Mouse (Mus musculus): ENCODE measurements around the gene Spns1. TPM values are rescaled to one million over a fixed set of nuclear protein-coding genes. Genes with fewer than 3 reads are reported as not detected.
A peak's percentile ranks its signal among the peaks of the same experiment; 100 is the strongest.

The Spns1 gene
- total and polyA plus RNA-seq, 2 experiments from 2014 or later: 88.9 to 119 TPM

DNA sequence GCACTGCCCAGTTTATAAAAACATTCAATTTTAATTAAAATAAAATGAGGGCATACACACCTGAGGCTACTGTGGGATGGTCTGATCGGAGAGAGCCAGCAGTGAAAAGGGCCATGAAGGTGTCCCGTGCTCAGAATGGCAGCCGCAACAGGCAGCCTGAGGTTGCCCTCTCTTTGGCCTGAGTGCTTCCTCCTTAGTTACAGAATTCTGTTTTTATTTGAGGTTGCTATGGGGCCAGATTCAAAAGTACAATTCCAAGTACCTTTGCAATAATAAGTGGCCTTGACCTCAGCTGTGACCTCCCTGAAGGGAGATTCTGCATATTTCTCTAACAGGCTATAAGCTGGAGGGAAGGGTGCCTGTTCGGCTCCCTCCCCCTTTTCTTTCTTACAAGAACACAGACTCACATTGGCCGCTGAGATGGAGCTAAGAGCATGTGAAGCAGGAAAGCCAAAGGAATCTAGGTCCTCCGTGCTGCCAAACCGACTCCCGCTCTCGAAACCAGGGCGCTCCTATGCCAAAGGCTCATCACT lies 25.8 kb downstream of the Spns1 start:
- ATAC-seq (ENCODE audit: low FRiP score) (no peak; the same call in 1 of the 2 replicates), DNase-seq (ENCODE audit: low spot score) (peak; percentile 24)
- peaks cover 16% of the 10 kb centered on the region; the same call in 1 of the 2 replicates for H3K4me1 ChIP-seq (ENCODE audit: insufficient read depth, low read length)
- 31% methylated on average over 10 of the region's 10 CpGs for WGBS
- TF ChIP-seq CTCF (IDR thresholded peaks at IDR 0.05): no peak
- no peaks in the 10 kb centered on the region for H3K36me3 ChIP-seq (ENCODE audit: insufficient read depth, low read length)
- peak overlapping the region; percentile 22; the same call in 1 of the 2 replicates for H3K4me3 ChIP-seq (ENCODE audit: low read depth, low read length)
- peak overlapping the region; percentile 76 for H3K27ac ChIP-seq (ENCODE audit: low read depth, low read length)
- no peaks in the 10 kb centered on the region for H3K27me3 ChIP-seq (ENCODE audit: insufficient read depth, low read length)
- H3K4me2 ChIP-seq (ENCODE audit: low read depth, low read length, poor library complexity, severe bottlenecking): peak overlapping the region; percentile 35
- no peak overlapping the region; the same call in 1 of the 2 replicates for H3K9ac ChIP-seq (replicated peaks; ENCODE audit: low read length, poor library complexity, severe bottlenecking)
- no peaks in the 10 kb centered on the region for H3K9me3 ChIP-seq (ENCODE audit: low read length)

DNA sequence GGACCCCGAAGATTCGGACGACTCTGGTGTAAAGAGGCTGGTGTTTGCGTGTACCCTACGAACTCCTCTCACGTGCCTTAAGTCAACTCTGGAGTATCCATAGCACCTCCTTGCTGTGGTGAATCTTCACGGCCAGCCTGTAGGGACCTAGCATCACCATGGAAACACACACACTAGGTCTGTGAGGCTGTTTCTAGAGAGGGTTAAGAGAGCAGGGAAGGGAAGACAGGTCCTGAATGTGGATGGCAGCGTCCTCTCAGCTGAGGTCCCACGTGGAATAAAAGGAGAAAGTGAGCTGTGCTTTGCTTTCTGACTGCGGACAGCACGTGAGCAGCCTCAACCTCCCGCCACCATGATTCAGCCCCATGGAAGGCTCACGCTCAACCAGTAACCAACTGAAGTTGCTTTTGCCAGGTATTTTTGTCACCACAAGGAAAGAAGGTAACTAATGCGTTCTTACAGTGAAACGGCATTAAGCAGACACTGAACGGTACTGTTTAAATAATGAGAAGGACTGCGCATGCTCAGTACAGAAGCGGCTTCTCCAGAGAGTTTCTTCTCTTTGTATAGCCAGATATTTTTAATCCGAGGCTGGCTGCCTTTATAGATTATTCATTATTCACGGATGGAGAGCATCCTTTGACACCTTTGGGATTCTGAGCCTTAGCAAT lies 26.4 kb downstream of the Spns1 start:
- H3K27ac ChIP-seq (ENCODE audit: low read depth, low read length): peak overlapping the region; percentile 76
- no peaks in the 10 kb centered on the region for H3K9me3 ChIP-seq (ENCODE audit: low read length)
- peak; percentile 56; the same call in 1 of the 2 replicates for ATAC-seq (ENCODE audit: low FRiP score)
- peak overlapping the region; percentile 22; the same call in 1 of the 2 replicates for H3K4me3 ChIP-seq (ENCODE audit: low read depth, low read length)
- peak; percentile 51 for TF ChIP-seq CTCF (IDR thresholded peaks at IDR 0.05)
- peaks cover 11% of the 10 kb centered on the region; the same call in 1 of the 2 replicates for H3K4me1 ChIP-seq (ENCODE audit: insufficient read depth, low read length)
- H3K9ac ChIP-seq (replicated peaks; ENCODE audit: low read length, poor library complexity, severe bottlenecking): no peak overlapping the region; the same call in 1 of the 2 replicates
- H3K27me3 ChIP-seq (ENCODE audit: insufficient read depth, low read length): no peaks in the 10 kb centered on the region
- H3K4me2 ChIP-seq (ENCODE audit: low read depth, low read length, poor library complexity, severe bottlenecking): peak overlapping the region; percentile 35
- WGBS: 43% methylated on average over 20 of the region's 20 CpGs
- peak; percentile 49 for DNase-seq (ENCODE audit: low spot score)
- no peaks in the 10 kb centered on the region for H3K36me3 ChIP-seq (ENCODE audit: insufficient read depth, low read length)

DNA sequence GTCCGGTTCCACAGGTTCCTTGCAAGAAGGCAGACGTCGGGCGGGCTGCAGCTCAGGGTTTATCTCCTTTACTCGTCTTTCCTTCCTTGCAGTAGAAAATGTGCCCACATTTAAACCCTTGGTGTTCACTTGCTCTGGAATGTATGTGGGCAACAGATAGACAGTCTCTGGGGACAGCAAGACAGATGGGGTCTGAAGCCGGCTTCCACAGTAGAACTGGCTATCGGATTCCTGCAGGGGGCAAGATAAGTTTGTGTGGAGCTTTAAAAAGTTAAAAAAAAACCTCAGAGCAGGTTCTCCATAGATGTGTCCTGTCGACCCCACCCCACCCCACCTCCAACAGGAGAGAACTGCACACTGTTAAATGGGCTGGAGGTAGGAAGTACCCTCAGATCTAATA lies 29.0 kb downstream of the Spns1 start:
- no peak for ATAC-seq (ENCODE audit: low FRiP score)
- H3K27ac ChIP-seq (ENCODE audit: low read depth, low read length): no peak overlapping the region
- no peaks in the 10 kb centered on the region for H3K27me3 ChIP-seq (ENCODE audit: insufficient read depth, low read length)
- H3K9ac ChIP-seq (replicated peaks; ENCODE audit: low read length, poor library complexity, severe bottlenecking): no peak overlapping the region
- WGBS: 74% methylated on average over 8 of the region's 8 CpGs
- H3K36me3 ChIP-seq (ENCODE audit: insufficient read depth, low read length): no peaks in the 10 kb centered on the region
- no peak overlapping the region for H3K4me2 ChIP-seq (ENCODE audit: low read depth, low read length, poor library complexity, severe bottlenecking)
- H3K4me1 ChIP-seq (ENCODE audit: insufficient read depth, low read length): peaks cover 8% of the 10 kb centered on the region; the same call in 1 of the 2 replicates
- no peaks in the 10 kb centered on the region for H3K9me3 ChIP-seq (ENCODE audit: low read length)
- no peak overlapping the region for H3K4me3 ChIP-seq (ENCODE audit: low read depth, low read length)
- no peak for DNase-seq (ENCODE audit: low spot score)
- TF ChIP-seq CTCF (IDR thresholded peaks at IDR 0.05): no peak

DNA sequence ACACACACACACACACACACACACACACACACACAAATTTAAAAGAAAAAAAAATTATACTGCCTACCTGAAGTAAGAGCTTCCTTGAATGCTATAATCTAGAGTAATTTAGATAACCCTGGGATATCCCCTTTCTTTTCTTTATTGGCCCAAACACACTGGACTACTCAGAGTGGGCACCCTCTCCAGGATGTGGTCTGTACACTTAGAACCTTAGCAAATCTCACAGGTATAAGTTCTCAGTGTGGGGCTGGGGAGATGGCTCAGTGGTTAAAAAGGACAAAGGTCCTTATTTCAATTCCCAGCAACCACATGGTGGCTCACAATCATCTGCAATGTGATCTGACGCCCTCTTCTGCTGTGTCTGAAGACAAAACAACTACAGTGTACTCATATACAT lies 30.2 kb downstream of the Spns1 start:
- ATAC-seq (ENCODE audit: low FRiP score) (no peak), DNase-seq (ENCODE audit: low spot score) (no peak)
- no peak overlapping the region for H3K9ac ChIP-seq (replicated peaks; ENCODE audit: low read length, poor library complexity, severe bottlenecking)
- H3K27me3 ChIP-seq (ENCODE audit: insufficient read depth, low read length): no peaks in the 10 kb centered on the region
- H3K27ac ChIP-seq (ENCODE audit: low read depth, low read length): no peak overlapping the region
- no peaks in the 10 kb centered on the region for H3K36me3 ChIP-seq (ENCODE audit: insufficient read depth, low read length)
- H3K4me3 ChIP-seq (ENCODE audit: low read depth, low read length): no peak overlapping the region
- H3K4me1 ChIP-seq (ENCODE audit: insufficient read depth, low read length): peaks cover 8% of the 10 kb centered on the region; the same call in 1 of the 2 replicates
- 48% methylated on average over 1 of the region's 1 CpGs for WGBS
- H3K9me3 ChIP-seq (ENCODE audit: low read length): no peaks in the 10 kb centered on the region
- no peak overlapping the region for H3K4me2 ChIP-seq (ENCODE audit: low read depth, low read length, poor library complexity, severe bottlenecking)
- TF ChIP-seq CTCF (IDR thresholded peaks at IDR 0.05): no peak

DNA sequence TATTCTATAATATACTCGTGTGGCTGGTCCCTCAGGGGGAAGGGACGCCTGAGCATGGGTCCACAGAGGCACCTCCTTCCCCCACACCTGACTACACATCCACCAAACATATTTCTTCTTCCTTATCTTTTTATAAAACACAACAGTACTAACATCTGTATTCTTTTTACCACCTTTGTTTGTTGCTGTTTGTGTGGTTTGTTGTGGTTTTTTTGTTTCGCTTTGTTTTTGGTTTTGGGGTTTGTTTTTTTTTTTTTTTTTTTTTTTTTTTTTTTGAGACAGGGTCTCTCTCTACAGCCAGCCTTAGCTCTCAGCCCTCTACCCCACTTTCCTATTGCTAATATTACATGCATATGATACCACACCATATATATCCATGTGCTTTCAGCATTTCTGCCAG lies 31.3 kb downstream of the Spns1 start:
- H3K27me3 ChIP-seq (ENCODE audit: insufficient read depth, low read length): no peaks in the 10 kb centered on the region
- no peaks in the 10 kb centered on the region for H3K9me3 ChIP-seq (ENCODE audit: low read length)
- no peak for DNase-seq (ENCODE audit: low spot score)
- no peak for ATAC-seq (ENCODE audit: low FRiP score)
- no peak overlapping the region for H3K9ac ChIP-seq (replicated peaks; ENCODE audit: low read length, poor library complexity, severe bottlenecking)
- TF ChIP-seq CTCF (IDR thresholded peaks at IDR 0.05): no peak
- 47% methylated on average over 3 of the region's 3 CpGs for WGBS
- H3K27ac ChIP-seq (ENCODE audit: low read depth, low read length): no peak overlapping the region
- H3K36me3 ChIP-seq (ENCODE audit: insufficient read depth, low read length): no peaks in the 10 kb centered on the region
- H3K4me1 ChIP-seq (ENCODE audit: insufficient read depth, low read length): peaks cover 3% of the 10 kb centered on the region; the same call in 1 of the 2 replicates
- H3K4me2 ChIP-seq (ENCODE audit: low read depth, low read length, poor library complexity, severe bottlenecking): no peak overlapping the region
- no peak overlapping the region for H3K4me3 ChIP-seq (ENCODE audit: low read depth, low read length)

DNA sequence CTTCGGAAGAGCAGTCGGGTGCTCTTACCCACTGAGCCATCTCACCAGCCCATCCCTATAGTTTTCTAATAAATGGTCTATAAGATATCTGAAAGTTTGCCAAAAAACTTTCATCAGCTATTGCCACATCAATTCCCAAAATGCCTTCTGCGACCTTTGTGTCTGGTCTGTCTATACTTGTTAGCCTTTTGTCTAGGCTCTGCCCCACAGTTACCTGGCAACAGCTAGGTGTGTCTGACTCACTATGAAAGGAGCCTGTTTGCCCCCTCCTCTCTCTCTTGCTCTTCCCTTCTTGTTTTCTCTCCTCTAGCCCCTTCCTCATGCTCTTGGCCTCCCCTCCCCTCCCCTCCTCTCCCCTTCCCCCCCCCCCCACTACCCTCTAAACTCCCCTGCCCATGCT lies 31.7 kb downstream of the Spns1 start:
- H3K4me2 ChIP-seq (ENCODE audit: low read depth, low read length, poor library complexity, severe bottlenecking): no peak overlapping the region
- H3K27me3 ChIP-seq (ENCODE audit: insufficient read depth, low read length): no peaks in the 10 kb centered on the region
- no peak for TF ChIP-seq CTCF (IDR thresholded peaks at IDR 0.05)
- H3K4me1 ChIP-seq (ENCODE audit: insufficient read depth, low read length): no peaks in the 10 kb centered on the region; the same call in 1 of the 2 replicates
- H3K27ac ChIP-seq (ENCODE audit: low read depth, low read length): no peak overlapping the region
- H3K4me3 ChIP-seq (ENCODE audit: low read depth, low read length): no peak overlapping the region
- H3K9ac ChIP-seq (replicated peaks; ENCODE audit: low read length, poor library complexity, severe bottlenecking): no peak overlapping the region
- 65% methylated on average over 3 of the region's 3 CpGs for WGBS
- DNase-seq (ENCODE audit: low spot score) (no peak), ATAC-seq (ENCODE audit: low FRiP score) (no peak)
- H3K9me3 ChIP-seq (ENCODE audit: low read length): no peaks in the 10 kb centered on the region
- H3K36me3 ChIP-seq (ENCODE audit: insufficient read depth, low read length): no peaks in the 10 kb centered on the region

Data from midbrain, postnatal 0 days (tissue).